22 mouse cellular contexts compared by ENCODE assay signal in genomic region chr8:91749412-91749811, GRCm38 (mm10). TPM values are rescaled to one million over a fixed set of nuclear protein-coding genes. Genes with fewer than 3 reads are reported as not detected.
DNase-seq lines count a peak whose midpoint lies in the region; ATAC-seq and TF ChIP-seq lines count a peak whose summit lies in the region.
"Had no signal": no experiment of that assay in that cellular context is flagged by ENCODE, and none has a peak within 500 bp of the region (broad histone marks: within the 10 kb centered on the region; RNA-seq: fewer than 3 reads in every experiment).

No protein-coding gene starts in this region.

- ATAC-seq in forebrain, embryonic 15.5 days (replicated peaks) = 0 out of 2 replicates have a peak, but pooled peaks have one; percentile 6
- ATAC-seq in forebrain, embryonic 13.5 days = no peak
- no peak for ATAC-seq in midbrain, embryonic 15.5 days (replicated peaks)
- ATAC-seq in embryonic facial prominence, embryonic 11.5 days (replicated peaks; ENCODE audit: insufficient number of reproducible peaks, low FRiP score, low TSS enrichment, low read depth) = no peak
- ATAC-seq in forebrain, postnatal 0 days = peak; percentile 59

- H3K9me3 ChIP-seq in forebrain, embryonic 15.5 days = no peaks in the 10 kb centered on the region
- H3K9me3 ChIP-seq in forebrain, embryonic 13.5 days (replicated peaks) = no peaks in the 10 kb centered on the region; the same call in 1 of the 2 replicates
- no peaks in the 10 kb centered on the region for H3K9me3 ChIP-seq in midbrain, embryonic 10.5 days (replicated peaks)
- no peaks in the 10 kb centered on the region for H3K9me3 ChIP-seq in midbrain, embryonic 15.5 days
- no peaks in the 10 kb centered on the region for H3K9me3 ChIP-seq in embryonic facial prominence, embryonic 11.5 days (replicated peaks; ENCODE audit: control insufficient read depth, low read length)
- H3K9me3 ChIP-seq in forebrain, postnatal 0 days (ENCODE audit: low read length) = no peaks in the 10 kb centered on the region
- H3K9me3 ChIP-seq: embryonic facial prominence, embryonic 15.5 days; heart, embryonic 10.5 days; hindbrain, embryonic 10.5 days; neural tube, embryonic 13.5 days had no signal

- DNase-seq in midbrain, embryonic 10.5 days (ENCODE audit: low spot score) = no peak
- peak; percentile 42 for DNase-seq in embryonic facial prominence, embryonic 11.5 days (ENCODE audit: low spot score)
- DNase-seq in forebrain, postnatal 0 days = peak; percentile 64
- no peak for DNase-seq in urinary bladder, adult 2 months (ENCODE audit: low spot score)
- DNase-seq: adrenal gland, postnatal 25 days; B cell, adult 2 months; cerebellum, adult 18-20 months; gastrocnemius, adult 2 months; kidney, postnatal 4 days; lung, adult 2 months; thymus, adult 2 months had no signal

- 54% methylated on average over 5 of the region's 5 CpGs for WGBS in forebrain, embryonic 15.5 days
- WGBS in forebrain, embryonic 13.5 days = 66% methylated on average over 5 of the region's 5 CpGs
- WGBS in midbrain, embryonic 10.5 days = 76% methylated on average over 5 of the region's 5 CpGs
- 84% methylated on average over 5 of the region's 5 CpGs for WGBS in midbrain, embryonic 15.5 days
- WGBS in embryonic facial prominence, embryonic 11.5 days = 50% methylated on average over 5 of the region's 5 CpGs
- 52% methylated on average over 5 of the region's 5 CpGs for WGBS in forebrain, postnatal 0 days

- H3K4me3 ChIP-seq in forebrain, embryonic 15.5 days = no peak overlapping the region
- H3K4me3 ChIP-seq in forebrain, embryonic 13.5 days = no peak overlapping the region
- no peak overlapping the region for H3K4me3 ChIP-seq in midbrain, embryonic 10.5 days
- no peak overlapping the region for H3K4me3 ChIP-seq in midbrain, embryonic 15.5 days
- H3K4me3 ChIP-seq in embryonic facial prominence, embryonic 11.5 days (ENCODE audit: low read depth, low read length) = no peak overlapping the region
- no peak overlapping the region for H3K4me3 ChIP-seq in forebrain, postnatal 0 days (ENCODE audit: low read depth, low read length)
- H3K4me3 ChIP-seq: embryonic facial prominence, embryonic 15.5 days; gastrocnemius, adult 2 months; heart, embryonic 10.5 days; hindbrain, embryonic 10.5 days; midbrain, embryonic 12.5 days; neural tube, embryonic 13.5 days had no signal

- H3K9ac ChIP-seq in forebrain, embryonic 15.5 days (replicated peaks) = no peak overlapping the region
- no peak overlapping the region for H3K9ac ChIP-seq in forebrain, embryonic 13.5 days
- no peak overlapping the region for H3K9ac ChIP-seq in midbrain, embryonic 15.5 days
- no peak overlapping the region for H3K9ac ChIP-seq in embryonic facial prominence, embryonic 11.5 days (replicated peaks; ENCODE audit: low read length)
- H3K9ac ChIP-seq in forebrain, postnatal 0 days = no peak overlapping the region
- H3K9ac ChIP-seq: embryonic facial prominence, embryonic 15.5 days; midbrain, embryonic 12.5 days; neural tube, embryonic 13.5 days had no signal

- no peak overlapping the region for H3K27ac ChIP-seq in forebrain, embryonic 15.5 days (replicated peaks)
- no peak overlapping the region for H3K27ac ChIP-seq in forebrain, embryonic 13.5 days
- 0 out of 2 replicates have a peak overlapping the region, but pooled peaks have one; percentile 13 for H3K27ac ChIP-seq in midbrain, embryonic 10.5 days (replicated peaks)
- no peak overlapping the region for H3K27ac ChIP-seq in midbrain, embryonic 15.5 days
- no peak overlapping the region for H3K27ac ChIP-seq in embryonic facial prominence, embryonic 11.5 days (replicated peaks; ENCODE audit: low read depth, low read length)
- no peak overlapping the region for H3K27ac ChIP-seq in forebrain, postnatal 0 days (ENCODE audit: low read depth, low read length)
- H3K27ac ChIP-seq: embryonic facial prominence, embryonic 15.5 days; gastrocnemius, adult 2 months; hindbrain, embryonic 10.5 days; macrophage; midbrain, embryonic 12.5 days; neural tube, embryonic 13.5 days had no signal

- TF ChIP-seq CTCF in forebrain, postnatal 0 days (IDR thresholded peaks at IDR 0.05; ENCODE audit: low read depth) = no peak

- no peaks in the 10 kb centered on the region for H3K36me3 ChIP-seq in forebrain, embryonic 15.5 days
- no peaks in the 10 kb centered on the region for H3K36me3 ChIP-seq in forebrain, embryonic 13.5 days (ENCODE audit: poor library complexity, severe bottlenecking)
- H3K36me3 ChIP-seq in midbrain, embryonic 10.5 days = no peaks in the 10 kb centered on the region
- no peaks in the 10 kb centered on the region for H3K36me3 ChIP-seq in midbrain, embryonic 15.5 days (replicated peaks)
- no peaks in the 10 kb centered on the region for H3K36me3 ChIP-seq in embryonic facial prominence, embryonic 11.5 days (replicated peaks; ENCODE audit: control insufficient read depth, insufficient read depth, low read depth, low read length)
- no peaks in the 10 kb centered on the region for H3K36me3 ChIP-seq in forebrain, postnatal 0 days (ENCODE audit: insufficient read depth)
- H3K36me3 ChIP-seq: embryonic facial prominence, embryonic 15.5 days; heart, embryonic 10.5 days; hindbrain, embryonic 10.5 days; midbrain, embryonic 12.5 days; neural tube, embryonic 13.5 days had no signal

- peaks cover 31% of the 10 kb centered on the region for H3K4me1 ChIP-seq in forebrain, embryonic 15.5 days
- H3K4me1 ChIP-seq in forebrain, embryonic 13.5 days = peaks cover 22% of the 10 kb centered on the region
- H3K4me1 ChIP-seq in midbrain, embryonic 10.5 days = peaks cover 27% of the 10 kb centered on the region
- peaks cover 18% of the 10 kb centered on the region for H3K4me1 ChIP-seq in midbrain, embryonic 15.5 days
- H3K4me1 ChIP-seq in embryonic facial prominence, embryonic 11.5 days (ENCODE audit: control insufficient read depth, insufficient read depth, low read length) = peaks cover 3% of the 10 kb centered on the region; the same call in 1 of the 2 replicates
- H3K4me1 ChIP-seq in forebrain, postnatal 0 days (ENCODE audit: insufficient read depth) = no peaks in the 10 kb centered on the region

- H3K27me3 ChIP-seq in forebrain, embryonic 15.5 days = no peaks in the 10 kb centered on the region
- no peaks in the 10 kb centered on the region; the same call in 1 of the 2 replicates for H3K27me3 ChIP-seq in forebrain, embryonic 13.5 days
- peaks cover 19% of the 10 kb centered on the region; the same call in 1 of the 2 replicates for H3K27me3 ChIP-seq in midbrain, embryonic 10.5 days (ENCODE audit: low read depth, poor library complexity, severe bottlenecking)
- H3K27me3 ChIP-seq in midbrain, embryonic 15.5 days (replicated peaks) = 0 out of 2 replicates have a peak, but pooled peaks cover 4% of the 10 kb centered on the region
- H3K27me3 ChIP-seq in embryonic facial prominence, embryonic 11.5 days (ENCODE audit: control insufficient read depth, insufficient read depth, low read length) = no peaks in the 10 kb centered on the region
- H3K27me3 ChIP-seq in forebrain, postnatal 0 days (ENCODE audit: insufficient read depth, low read length) = no peaks in the 10 kb centered on the region; the same call in 1 of the 2 replicates

- no peak overlapping the region for H3K4me2 ChIP-seq in forebrain, embryonic 15.5 days (replicated peaks)
- H3K4me2 ChIP-seq in forebrain, embryonic 13.5 days = no peak overlapping the region
- no peak overlapping the region for H3K4me2 ChIP-seq in midbrain, embryonic 15.5 days
- H3K4me2 ChIP-seq in embryonic facial prominence, embryonic 11.5 days (ENCODE audit: low read depth, low read length) = no peak overlapping the region
- H3K4me2 ChIP-seq in forebrain, postnatal 0 days (ENCODE audit: low read depth) = no peak overlapping the region
- H3K4me2 ChIP-seq: embryonic facial prominence, embryonic 15.5 days; liver, embryonic 11.5 days; midbrain, embryonic 12.5 days; neural tube, embryonic 13.5 days had no signal

RNA-seq across cellular contexts. Expression of gene Irx3, which starts 52.5 kb away (rescaled TPM):
- 1.6 TPM in 2 replicates for polyA plus RNA-seq in forebrain, embryonic 15.5 days (2015; fragmentation: Nextera tagmentation; extraction: Ambion mirVana)
- polyA plus RNA-seq in forebrain, embryonic 13.5 days (2015; fragmentation: Nextera tagmentation; extraction: Ambion mirVana) = 2.7 and 3.8 TPM in 2 replicates
- polyA plus RNA-seq in midbrain, embryonic 10.5 days (2016; fragmentation: Nextera tagmentation; extraction: Ambion mirVana) = 46.2 and 49.9 TPM in 2 replicates
- polyA plus RNA-seq in midbrain, embryonic 15.5 days (2015; fragmentation: Nextera tagmentation; extraction: Ambion mirVana) = 22.1 and 26.1 TPM in 2 replicates
- polyA plus RNA-seq in embryonic facial prominence, embryonic 11.5 days (2014; fragmentation: Nextera tagmentation; extraction: Ambion mirVana) = 19.8 and 20.4 TPM in 2 replicates
- 0.85 and 2.6 TPM in 2 replicates for total RNA-seq in forebrain, postnatal 0 days (2014; rRNA removed)
- polyA plus RNA-seq in forebrain, postnatal 0 days (2015; fragmentation: Nextera tagmentation; extraction: Ambion mirVana) = 0.34 and 1.3 TPM in 2 replicates
- polyA plus RNA-seq in urinary bladder, adult 2 months (2012; rRNA removed) = 0.34 and 0.50 TPM in 2 replicates
- total RNA-seq: common myeloid progenitor, adult 5-6 weeks had no signal
- polyA plus RNA-seq: macrophage had no signal

Comparison
In these comparisons a context has a peak if more than half of its experiments do, and no peak if none do; other contexts are left out.
1. ATAC-seq: peak in forebrain, embryonic 15.5 days (single experiment) and forebrain, postnatal 0 days (single experiment); none in forebrain, embryonic 13.5 days (single experiment), midbrain, embryonic 15.5 days (single experiment) and embryonic facial prominence, embryonic 11.5 days (single experiment).
2. DNase-seq: peak in embryonic facial prominence, embryonic 11.5 days (single experiment) and forebrain, postnatal 0 days (single experiment); none in midbrain, embryonic 10.5 days (single experiment) and urinary bladder, adult 2 months (single experiment).